Mouse (Mus musculus): ENCODE data around the gene Dusp6.

- TF ChIP-seq CTCF (IDR thresholded peaks at IDR 0.05; ENCODE audit: low read depth) (no peak), EP300 (IDR thresholded peaks at IDR 0.05; ENCODE audit: low read depth) (no peak)
These were observed 39.0 kb downstream of the Dusp6 start for GRCm38 (mm10) chr10:99302051-99302450.
